Mouse (Mus musculus) layer of hippocampus, adult 2 months (tissue): ENCODE data around the gene Vcp. TPM values are rescaled to one million over a fixed set of nuclear protein-coding genes. Genes with fewer than 3 reads are reported as not detected.

Source experiments
- DNase-seq, 2 experiments: peaks; one replicate each; pipeline ENCODE4 v3.0.0; 2022; ENCODE audit warnings: low spot score in 2 of 2
- H3K27ac ChIP-seq: fragments of 200-600 bp; 2 replicates; pipeline ENCODE4 v1.8.1; 2022
- H3K4me3 ChIP-seq: fragments of 200-600 bp; 2 replicates; pipeline ENCODE4 v1.8.1; 2022; ENCODE audit warnings: mild to moderate bottlenecking
- CTCF ChIP-seq: fragments of 200-600 bp; conservative IDR thresholded peaks from 2 replicates; pipeline ENCODE4 v1.8.1; 2022; ENCODE audit warnings: antibody characterized with exemption, mild to moderate bottlenecking, moderate library complexity
- total RNA-seq, 2 experiments: library from RNA; stranded (reverse); gene quantifications; 2 replicates each; pipeline ENCODE4 v1.2.3; 2021

The Vcp gene
- total RNA-seq, 2 experiments from 2014 or later: 171 to 184 TPM

DNA sequence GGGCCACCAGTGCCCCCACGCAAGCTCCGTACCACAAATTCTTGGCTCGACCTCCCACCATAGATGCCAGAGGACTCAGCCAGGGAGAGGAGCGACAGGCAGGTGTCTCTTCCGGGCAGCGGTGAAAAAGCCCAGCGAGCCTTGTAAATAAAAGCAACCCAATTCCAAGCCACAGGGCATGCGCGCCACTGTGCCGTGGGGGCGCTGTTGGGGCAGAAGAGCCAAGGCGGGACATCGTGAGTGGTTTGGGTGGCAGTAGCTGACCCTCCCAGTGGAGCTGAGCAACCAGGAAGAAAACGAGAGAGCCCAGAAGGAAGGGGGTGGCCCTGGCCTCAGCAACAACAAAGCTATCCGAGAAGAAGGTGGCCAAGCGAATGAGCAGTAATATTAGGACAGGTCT lies 20.6 kb upstream of the Vcp start:
- Histone ChIP-seq H3K27ac (no peak overlapping the region), H3K4me3 (no peak overlapping the region)
- no peak for DNase-seq
- no peak; the same call in 1 of the 2 replicates for TF ChIP-seq CTCF

DNA sequence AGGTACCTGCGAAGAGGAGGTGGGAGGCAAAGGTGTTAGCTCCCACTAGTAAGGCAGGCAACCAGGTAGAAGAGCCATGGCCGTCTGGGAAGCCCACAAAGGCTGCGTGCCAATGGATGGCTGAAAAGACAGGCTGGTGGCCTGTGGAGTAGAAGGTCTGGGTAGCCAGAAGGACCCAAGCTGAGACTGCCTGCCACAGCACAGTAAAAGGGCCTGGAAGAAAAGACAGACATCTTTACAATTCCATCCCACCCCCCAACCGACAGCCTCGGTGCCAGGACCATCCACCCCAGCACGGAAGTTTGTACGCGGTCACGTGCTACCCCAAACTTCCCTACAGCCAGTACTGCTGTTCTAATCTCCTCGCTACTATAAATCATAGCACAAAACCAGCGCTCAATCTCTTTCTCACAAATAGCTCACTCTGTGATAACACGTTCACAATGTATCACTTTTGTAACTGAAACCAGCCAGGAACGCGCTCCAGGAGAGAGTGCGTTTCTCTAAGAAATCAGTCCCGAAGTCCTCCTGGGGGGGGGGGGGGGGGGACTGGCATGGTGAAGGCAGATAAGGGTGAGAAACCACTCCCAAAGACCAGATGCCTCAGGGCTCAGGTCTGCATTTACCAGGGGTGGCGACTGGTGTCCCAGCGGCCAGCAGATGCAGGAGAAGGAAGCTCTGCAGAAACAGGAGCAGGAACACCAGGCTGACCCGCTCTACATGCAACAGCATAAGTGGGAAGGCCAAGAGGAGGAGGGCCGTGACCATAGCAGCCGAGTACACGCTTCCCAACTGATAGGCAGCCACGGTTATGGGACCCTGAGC lies 19.5 kb upstream of the Vcp start:
- Histone ChIP-seq H3K4me3 (no peak overlapping the region), H3K27ac (no peak overlapping the region)
- no peak for DNase-seq
- TF ChIP-seq CTCF: no peak

DNA sequence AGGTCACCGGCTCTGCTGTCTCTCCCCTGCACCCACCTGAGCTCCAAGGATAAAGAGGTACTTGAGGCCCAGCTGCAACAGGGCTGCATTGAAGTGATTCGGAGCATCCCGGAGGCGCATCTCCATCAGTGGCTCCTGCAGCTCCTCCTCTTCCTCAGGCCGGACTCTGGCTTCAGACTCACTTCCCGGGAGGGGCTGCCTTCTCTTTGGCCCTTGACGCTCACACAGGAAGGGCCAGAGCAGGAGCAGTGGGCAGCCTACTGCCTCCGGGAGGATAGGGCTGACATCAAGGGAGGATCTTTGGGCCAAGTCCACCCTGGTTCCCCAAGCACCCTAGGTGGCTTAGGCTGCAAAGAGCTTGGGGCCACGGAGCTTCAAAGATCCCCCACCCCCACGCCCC lies 18.9 kb upstream of the Vcp start:
- DNase-seq: no peak
- Histone ChIP-seq H3K27ac (no peak overlapping the region), H3K4me3 (no peak overlapping the region)
- no peak for TF ChIP-seq CTCF

DNA sequence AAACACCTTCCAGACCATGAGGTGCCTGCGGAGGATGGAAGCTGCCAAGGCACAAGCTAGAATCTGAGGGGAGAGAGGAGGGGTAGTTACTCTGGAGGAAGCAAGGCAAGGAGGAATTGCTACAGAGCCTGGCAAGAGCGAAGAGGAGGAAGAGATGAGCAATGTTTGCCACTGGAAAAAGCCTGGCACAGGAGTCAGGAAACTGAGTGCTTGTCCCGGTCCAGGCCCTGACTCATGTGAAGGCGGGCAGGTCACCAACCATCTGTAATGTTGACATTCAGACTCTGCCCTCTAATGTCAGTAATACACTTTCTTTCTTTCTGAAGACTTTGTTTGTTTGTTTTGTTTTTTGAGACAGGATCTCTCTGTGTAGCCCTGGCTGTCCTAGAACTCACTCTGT lies 17.8 kb upstream of the Vcp start:
- H3K27ac ChIP-seq: no peak overlapping the region
- no peak for DNase-seq
- H3K4me3 ChIP-seq: no peak overlapping the region
- TF ChIP-seq CTCF: no peak

DNA sequence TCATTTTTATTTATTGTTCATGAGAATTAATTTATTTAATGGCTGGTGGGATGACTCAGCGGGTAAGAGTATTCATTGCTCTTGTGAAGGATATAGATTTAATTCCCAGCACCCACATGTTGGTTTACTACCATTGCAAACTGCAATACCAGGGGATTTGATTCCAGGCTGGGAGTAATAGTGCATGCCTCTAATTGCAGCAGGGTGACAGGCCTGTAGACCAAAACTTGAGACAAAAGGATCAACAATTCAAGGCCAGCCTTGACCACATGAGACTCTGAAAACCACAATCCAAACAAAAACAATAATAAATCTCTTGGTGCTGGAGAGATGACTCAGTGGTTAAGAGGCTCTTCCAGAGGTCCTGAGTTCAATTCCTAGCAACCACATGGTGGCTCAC lies 11.8 kb upstream of the Vcp start:
- Histone ChIP-seq H3K4me3 (no peak overlapping the region), H3K27ac (no peak overlapping the region)
- no peak for DNase-seq
- TF ChIP-seq CTCF: no peak

DNA sequence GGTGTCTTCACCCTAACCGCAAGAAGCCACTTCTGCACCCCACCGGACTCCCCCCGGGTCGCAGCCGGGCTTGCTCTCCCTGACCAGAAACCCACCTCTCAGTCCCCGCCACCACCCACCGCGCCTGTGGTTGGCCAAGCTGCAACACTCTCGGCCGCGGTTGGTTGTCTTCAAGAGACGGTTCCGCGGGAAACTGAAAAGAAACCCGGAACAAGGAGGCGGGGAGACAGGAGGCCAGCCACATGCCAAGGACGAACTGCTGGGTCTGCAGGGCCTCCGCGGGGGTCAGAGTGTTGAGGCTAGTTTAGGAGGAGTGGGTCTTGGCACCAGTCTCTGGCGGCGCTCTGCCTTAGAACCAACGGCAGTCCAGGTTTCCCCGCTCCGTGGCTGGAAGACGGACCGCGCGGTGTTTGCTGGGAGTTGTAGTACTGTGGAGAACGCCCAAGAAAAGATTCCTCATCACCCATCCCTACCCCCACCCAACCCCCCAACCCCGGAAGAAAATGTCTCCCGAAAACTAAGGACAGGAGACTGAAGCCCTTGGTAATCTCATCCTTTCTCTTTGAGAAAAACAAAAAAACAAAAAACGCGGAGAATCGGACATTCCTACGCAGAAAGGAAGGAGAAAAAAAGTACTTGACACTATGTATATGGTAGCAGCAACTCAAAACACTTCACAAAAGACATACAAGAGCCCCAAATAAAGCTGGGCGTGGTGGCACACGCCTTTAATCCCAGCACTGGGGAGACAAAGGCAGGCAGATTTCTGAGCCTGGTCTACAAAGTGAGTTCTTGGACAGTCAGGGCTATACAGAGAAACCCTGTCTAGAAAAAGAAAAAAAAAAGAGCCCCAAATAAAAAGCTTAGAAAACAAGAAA lies 10.1 kb upstream of the Vcp start, which contains the start of gene Fancg:
TSS of gene Fancg (minus strand) at position 346 of the 878 bp plus-strand sequence.
- DNase-seq: peak; percentile 75 to 80
- Histone ChIP-seq H3K27ac (peak within 1 kb of the TSS; percentile 54), H3K4me3 (peak within 1 kb of the TSS; percentile 79)
- TF ChIP-seq CTCF: no peak

DNA sequence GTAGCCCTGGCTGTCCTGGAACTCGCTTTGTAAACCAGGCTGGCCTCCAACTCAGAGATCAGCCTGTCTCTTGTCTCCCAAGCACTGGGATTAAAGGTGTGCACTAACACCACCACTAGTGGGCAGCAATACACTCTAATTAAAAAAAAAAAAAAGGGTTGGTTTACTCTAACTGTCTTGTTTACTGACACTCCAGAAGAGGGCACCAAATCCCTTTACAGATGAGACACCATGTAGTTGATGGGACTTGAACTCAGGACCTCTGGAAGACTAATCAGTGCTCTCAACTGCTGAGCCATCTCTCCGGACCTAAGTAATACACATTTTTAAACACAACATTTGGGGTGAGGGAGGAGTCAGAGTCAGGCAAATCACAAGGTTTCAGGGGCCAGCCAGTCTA lies 5.5 kb upstream of the Vcp start:
- TF ChIP-seq CTCF: peak; percentile 79
- DNase-seq: peak in 1 of 2 experiments; percentile 30

DNA sequence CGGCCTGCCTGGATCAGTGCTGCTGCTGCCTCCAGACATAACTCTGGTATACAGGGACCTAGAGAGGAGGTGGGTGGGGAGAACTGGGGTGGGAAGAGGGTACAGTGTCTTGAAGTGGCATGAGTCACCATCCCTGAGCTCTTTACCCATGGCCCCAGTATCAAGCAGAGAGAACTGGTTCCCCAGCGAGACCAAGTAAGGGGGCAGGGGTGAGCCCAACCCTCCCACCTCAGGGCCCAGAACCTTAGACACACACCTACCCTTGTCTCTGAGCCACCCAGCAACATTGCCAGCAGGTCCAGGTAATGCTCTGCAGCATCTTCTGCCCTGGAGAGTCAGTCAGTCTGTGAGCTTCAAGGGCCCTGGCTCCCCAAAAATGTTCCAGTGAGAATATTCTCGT lies 4.6 kb upstream of the Vcp start:
- TF ChIP-seq CTCF: no peak
- no peak for DNase-seq
- H3K4me3 ChIP-seq: no peak overlapping the region
- H3K27ac ChIP-seq: no peak overlapping the region

More for the DNA sequence above, 5.5 kb upstream of the Vcp start:
- Histone ChIP-seq H3K27ac (no peak overlapping the region), H3K4me3 (no peak overlapping the region)

DNA sequence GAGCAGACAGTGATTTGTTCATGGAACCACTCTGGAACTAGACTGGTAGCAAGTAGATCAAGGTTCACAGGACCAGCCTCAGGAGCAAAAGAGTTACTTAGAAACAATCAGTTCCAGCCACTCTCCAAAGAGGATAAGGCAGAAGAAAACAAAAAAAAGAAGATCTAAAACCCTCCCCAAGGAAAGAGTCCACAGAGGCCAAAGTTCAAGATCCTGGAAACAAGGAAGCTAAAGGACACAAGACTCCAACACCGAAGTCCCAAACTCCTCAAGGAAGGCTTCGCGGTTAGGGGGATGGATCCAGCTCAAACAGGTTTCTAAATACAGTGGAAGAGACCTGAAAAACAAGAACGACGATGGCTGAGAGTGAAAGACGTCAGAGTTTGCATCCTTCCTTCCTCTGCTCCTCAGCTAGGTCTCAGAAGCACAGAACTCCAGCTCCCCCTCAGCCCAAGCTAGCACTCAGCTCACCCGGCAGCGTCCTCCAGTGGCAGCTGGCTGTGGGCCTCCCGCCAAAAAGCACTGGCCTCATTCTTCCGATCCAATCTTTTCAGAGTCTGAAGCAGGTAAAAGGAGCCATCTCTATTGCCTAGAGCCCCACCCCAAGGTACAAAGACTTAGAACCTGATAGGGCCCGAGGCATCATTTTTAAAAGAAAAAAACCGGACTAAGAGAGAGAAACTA lies 2.6 kb upstream of the Vcp start:
- DNase-seq: no peak
- TF ChIP-seq CTCF: no peak
- no peak overlapping the region for H3K4me3 ChIP-seq
- no peak overlapping the region for H3K27ac ChIP-seq

DNA sequence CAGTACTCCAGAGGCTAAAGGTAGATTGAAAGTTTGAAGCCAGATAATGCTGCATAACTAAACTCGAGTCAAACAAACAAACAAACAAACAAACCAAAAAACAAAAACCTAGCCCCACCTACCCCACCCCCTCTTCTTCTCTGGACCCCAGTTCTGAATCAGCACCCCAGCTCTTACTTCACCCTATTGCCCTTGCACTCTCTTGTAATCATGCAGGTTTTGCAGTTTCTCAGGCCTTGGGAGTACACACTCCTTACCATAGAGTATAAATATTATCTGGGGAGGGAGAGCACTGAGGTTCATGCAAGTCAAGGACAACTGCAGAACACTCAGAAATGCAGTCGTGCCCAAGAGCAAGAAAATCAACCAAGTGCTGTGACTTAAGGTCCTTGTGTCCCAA lies 965 bp upstream of the Vcp start:
- DNase-seq: no peak
- Histone ChIP-seq H3K27ac (no peak overlapping the region; the same call in 1 of the 2 replicates), H3K4me3 (no peak overlapping the region)
- no peak for TF ChIP-seq CTCF

DNA sequence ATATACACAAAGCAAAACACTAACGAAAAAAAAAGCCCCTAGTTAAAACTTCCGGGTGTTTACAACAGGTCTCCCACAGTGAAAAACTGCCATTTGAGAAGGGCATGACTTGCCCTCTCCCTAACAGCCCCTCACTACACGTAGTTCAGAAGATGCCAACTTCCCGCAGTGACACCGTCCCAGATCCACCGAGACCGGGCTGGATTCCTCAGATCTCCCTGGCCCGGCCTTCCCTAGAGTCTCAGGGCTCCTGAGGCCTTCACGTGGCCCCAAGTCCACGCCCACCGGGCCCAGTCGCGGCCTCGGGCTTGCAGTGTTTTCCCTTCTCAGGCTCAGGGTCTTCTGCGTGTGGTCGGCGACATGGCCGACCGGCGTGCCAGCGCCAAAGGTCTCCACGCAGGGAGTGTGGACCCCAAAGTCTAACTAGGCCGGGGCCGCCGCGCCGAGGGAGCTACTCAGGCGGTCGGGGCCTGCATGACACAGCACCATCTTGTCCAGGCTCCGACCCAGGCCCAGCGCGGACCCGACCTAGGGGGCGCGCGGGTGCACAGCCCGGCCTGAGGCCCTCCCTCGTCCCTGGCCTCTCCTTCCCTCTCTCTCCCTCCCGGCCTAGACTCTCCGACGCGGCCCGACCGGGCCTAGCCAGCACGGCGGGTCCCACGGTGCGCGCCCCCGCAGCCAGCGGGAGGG lies 711 bp downstream of the Vcp start:
- Histone ChIP-seq H3K27ac (peak overlapping the region; percentile 95), H3K4me3 (peak overlapping the region; percentile 67)
- TF ChIP-seq CTCF: peak; percentile 46
- DNase-seq: peak; percentile 53 to 55

DNA sequence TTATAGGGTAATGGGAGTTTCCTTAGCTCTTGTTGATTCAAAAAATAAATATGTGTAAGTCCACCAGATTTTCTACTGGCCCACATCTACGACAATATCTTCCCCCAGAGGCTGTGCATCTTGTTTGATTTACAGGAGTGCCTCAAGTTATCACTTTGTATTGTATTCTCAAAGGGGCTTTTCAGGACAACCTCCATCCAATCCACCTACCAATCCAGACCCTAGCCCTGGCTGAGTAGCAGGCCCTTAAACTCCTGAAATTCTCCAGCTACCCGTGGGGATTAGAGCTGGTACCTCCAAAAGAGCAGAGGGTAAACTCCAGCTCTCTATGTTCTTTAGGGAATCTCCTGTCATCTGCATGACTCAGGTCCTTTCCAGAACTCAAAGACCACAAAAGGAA lies 2.3 kb downstream of the Vcp start:
- no peak for TF ChIP-seq CTCF
- Histone ChIP-seq H3K27ac (no peak overlapping the region; the same call in 1 of the 2 replicates), H3K4me3 (peak overlapping the region; percentile 67)
- no peak for DNase-seq
